Mouse (Mus musculus) B cell, adult 67 days (primary cell): Measurements from ENCODE around the gene 4930507D05Rik. TPM values are rescaled to one million over a fixed set of nuclear protein-coding genes. Genes with fewer than 3 reads are reported as not detected.

Source experiments
- total RNA-seq, 2 experiments: library from RNA; stranded (reverse); gene quantifications; 4 replicates each; pipeline ENCODE4 v1.2.4; 2023

The 4930507D05Rik gene
- total RNA-seq: under 1 TPM; 0.58 to 0.71 TPM

DNA sequence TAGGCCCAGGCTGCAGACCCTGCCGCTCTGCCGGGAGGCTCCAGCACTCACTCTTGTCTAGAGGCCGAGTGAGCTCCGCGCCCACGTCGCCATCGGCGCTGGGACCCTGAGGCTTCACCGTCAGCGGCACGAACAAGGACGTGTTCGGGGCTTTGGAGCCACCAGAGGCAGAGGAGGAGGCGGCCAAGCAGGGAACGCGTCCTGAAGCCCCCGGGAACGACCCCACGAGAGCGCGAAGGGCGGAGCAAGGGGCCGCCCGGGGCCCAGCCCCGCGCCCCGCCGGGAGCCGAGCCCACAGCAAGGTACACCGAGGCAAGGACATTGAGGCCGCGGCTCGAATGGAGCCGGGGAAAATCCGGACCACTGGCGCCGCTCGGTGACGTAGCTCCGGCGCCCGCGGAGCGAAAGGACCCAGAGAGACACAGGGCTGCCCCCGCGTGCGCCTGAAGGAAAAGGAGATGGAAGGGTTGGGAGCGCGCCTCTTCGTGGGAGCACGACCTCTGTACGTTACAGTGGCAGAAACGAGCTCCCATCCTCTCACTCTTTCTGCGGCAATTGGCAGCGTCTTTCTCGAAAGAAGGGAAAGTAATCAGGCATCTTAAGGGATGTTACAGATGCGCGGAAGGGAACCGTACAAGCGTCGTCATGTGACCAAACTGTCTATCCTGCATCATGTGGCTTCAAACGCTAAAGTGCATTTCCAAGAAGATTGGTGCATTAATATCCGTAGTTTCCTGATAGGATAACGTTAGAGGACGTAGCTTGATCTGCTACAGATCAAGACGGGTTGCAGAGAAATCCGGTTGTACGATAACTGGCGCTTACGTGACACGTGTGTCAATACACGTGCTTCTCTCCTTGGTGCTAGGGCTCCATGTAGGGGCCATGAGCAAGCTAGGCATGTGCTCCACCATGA, at the start of gene 4930507D05Rik, which contains the start of gene Supv3l1:
Gene 4930507D05Rik, plus strand, starts transcription at position 126 of the 916 bp plus-strand sequence.
Gene Supv3l1, minus strand, starts transcription at position 375 of the 916 bp plus-strand sequence.

DNA sequence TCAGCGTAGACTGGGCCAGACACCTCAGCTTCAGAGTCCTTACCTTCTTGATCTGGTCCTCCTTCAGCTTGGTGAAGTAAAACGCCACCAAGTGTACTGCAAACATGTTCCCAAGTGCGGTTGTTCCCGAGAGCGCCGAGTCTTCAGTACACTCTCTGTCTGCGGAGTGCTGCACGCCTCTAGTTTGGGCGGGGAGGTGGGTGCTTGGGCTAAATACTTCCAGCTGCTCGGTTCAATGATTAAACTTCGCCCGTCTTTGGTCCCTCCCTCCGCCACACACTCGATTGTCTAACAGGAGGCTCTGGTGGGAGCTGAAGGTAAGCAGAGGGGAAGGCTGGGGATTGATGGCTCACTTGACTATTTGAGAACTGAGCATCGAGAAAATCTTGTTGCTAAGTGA, 27.0 kb upstream of the 4930507D05Rik start, which contains the start of gene Hkdc1:
Gene Hkdc1, minus strand, starts transcription at position 237 of the 400 bp plus-strand sequence.

DNA sequence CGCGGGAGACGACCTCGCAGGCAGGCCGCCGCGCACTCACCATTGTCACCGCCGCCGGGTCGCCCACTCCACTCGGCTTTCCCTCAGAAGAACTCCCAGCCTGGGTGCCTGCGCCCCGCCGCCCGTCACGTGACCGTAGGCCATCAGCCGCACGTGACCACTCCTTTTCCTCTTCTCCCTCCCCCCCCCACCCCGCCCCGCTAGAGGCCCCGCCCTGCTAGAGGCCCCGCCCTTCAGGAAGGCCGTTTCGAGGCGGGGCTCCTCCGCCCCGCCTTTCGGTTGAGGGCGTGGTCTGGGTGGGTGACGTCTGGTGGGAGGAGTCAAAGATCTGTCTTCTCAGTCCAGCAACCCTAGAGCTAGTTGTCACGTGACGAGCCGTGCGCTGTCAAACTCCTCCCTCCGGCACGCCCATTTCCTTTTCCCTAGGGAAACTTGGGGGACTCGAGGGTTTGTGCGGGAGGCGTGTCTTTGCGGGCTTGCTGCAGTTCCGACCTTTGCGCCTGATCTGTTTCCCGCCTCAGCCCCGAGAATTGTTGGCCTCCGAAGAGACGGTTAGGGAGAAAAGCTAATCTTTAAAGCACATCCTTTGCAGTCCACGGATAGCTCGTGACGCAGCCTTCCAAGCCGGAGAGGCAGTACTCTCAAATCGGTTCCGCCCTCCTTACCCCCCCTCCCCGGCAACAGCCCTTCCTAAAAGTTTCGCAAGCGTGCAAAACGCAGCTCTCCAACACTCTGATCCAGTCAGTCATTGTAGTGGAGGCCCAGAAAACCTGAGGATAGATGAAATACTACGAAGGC, 37.5 kb downstream of the 4930507D05Rik start, which contains the start of gene Vps26a:
Gene Vps26a, minus strand, starts transcription at position 188 of the 798 bp plus-strand sequence.

Other genes starting within 250 kb of the 4930507D05Rik start
- gene Tspan15, start 218.2 kb upstream of the 4930507D05Rik start, total RNA-seq: 10 to 100 TPM; 12.7 to 21.7 TPM
- not detected for gene Tacr2, start 197.1 kb upstream of the 4930507D05Rik start, total RNA-seq
- gene Hk1, start 69.6 kb upstream of the 4930507D05Rik start, total RNA-seq: 10 to 100 TPM; 35.3 to 38.7 TPM
- gene Hkdc1, start 27.0 kb upstream of the 4930507D05Rik start, total RNA-seq: not detected
- 10 to 100 TPM; 24.2 to 25.6 TPM for gene Supv3l1, start 249 bp downstream of the 4930507D05Rik start, total RNA-seq
- gene Vps26a, start 37.3 kb downstream of the 4930507D05Rik start, total RNA-seq: 10 to 100 TPM; 28.6 to 33.0 TPM
- gene Srgn, start 78.0 kb downstream of the 4930507D05Rik start, total RNA-seq: 100 to 1,000 TPM; 634 to 726 TPM
- 10 to 100 TPM; 24.0 to 26.2 TPM for gene Kif1bp, start 129.0 kb downstream of the 4930507D05Rik start, total RNA-seq
- 100 to 1,000 TPM; 140 to 147 TPM for gene Ddx21, start 152.8 kb downstream of the 4930507D05Rik start, total RNA-seq
- 100 to 1,000 TPM; 143 to 149 TPM for gene Ddx50, start 201.7 kb downstream of the 4930507D05Rik start, total RNA-seq